Mouse (Mus musculus) right cerebral cortex, adult 2 months (tissue): ENCODE results near the gene Zbtb42.

Experiments used
- DNase-seq, 2 experiments: peaks; one replicate each; pipeline ENCODE4 v3.0.0; 2021 to 2022; ENCODE audit warnings: low spot score in 2 of 2

Gene Zbtb42

DNA sequence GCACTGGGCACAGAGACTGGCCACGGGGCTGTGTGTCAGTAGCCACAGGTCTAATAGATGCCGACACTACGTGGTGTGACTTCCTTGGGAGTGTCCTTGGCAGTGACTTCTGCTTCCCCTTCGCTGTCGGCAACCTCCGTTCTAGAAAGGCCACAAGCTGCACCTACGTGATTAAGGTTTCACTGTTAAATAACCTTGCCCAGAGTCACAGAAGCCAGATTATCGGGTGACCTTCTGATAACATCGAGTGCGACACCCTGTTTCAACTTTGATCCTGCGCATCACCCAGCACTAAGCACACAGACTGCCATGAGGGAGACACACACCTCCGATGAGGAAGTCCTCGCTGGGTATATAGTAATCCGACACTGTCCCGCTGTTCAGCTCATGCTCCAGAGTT lies 9.8 kb downstream of the Zbtb42 start:
- DNase-seq = no peak

DNA sequence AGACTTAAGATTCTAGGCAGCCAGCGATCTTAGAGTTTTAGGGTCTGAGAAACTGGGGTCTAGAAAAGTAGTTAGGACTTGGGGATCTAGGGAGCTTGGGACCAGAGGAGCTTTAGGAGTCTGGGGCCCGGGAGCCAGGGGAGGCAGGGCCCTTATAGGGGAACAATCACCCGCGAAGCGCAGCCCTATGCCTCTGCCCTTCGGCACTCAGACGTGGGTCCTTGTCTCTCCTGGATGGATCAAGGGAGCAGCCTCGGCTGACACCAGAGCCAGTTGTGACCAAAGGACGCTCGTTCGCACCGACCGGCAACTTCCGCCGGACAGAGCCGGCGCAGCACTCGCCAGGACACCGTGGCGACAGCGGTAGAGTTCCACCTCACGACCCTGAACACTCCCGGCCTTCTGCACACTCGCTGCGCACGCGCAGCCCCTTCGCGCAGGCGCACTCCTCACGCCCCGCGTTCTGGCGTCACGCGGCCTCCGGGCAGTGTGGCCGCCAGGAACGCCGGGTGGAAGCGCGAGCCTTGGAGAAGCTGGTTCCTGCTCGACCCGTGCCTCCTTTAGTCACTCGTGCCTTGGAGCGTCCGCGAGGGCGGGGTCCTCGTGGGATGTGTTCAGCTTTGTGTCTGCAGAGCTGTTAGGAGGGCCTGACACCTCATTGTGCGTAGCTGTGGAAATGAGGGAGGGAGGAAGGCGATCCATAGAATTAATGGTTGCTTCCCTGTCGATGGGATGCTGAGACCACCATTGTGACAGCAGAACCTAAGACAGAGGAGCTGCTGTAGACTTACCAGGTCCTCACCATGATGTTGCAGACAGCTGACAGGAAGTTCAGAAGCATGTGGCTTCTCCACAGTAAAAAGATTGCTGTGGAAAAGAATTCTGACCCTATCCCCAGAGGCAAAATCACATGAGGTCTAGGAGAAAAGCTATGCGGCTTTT lies 14.8 kb downstream of the Zbtb42 start:
- peak; percentile 93 to 96 for DNase-seq

DNA sequence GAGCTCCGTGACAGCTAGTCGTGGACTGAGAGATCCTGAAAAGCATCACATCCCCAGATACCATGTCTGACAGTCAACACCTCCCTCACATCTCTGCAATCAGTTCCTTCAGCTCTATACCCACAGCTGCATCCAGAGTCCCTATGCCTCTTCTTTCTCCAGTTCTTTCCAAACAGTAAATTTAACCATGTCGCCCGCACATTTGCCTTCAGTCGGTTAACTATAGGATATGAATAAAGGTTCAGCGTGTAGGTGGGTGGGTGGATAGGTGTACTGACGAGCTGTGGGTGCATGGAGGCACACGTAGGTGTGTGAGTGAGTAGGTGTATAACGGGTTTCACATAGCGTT lies 15.5 kb downstream of the Zbtb42 start:
- peak; percentile 38 to 44 for DNase-seq

DNA sequence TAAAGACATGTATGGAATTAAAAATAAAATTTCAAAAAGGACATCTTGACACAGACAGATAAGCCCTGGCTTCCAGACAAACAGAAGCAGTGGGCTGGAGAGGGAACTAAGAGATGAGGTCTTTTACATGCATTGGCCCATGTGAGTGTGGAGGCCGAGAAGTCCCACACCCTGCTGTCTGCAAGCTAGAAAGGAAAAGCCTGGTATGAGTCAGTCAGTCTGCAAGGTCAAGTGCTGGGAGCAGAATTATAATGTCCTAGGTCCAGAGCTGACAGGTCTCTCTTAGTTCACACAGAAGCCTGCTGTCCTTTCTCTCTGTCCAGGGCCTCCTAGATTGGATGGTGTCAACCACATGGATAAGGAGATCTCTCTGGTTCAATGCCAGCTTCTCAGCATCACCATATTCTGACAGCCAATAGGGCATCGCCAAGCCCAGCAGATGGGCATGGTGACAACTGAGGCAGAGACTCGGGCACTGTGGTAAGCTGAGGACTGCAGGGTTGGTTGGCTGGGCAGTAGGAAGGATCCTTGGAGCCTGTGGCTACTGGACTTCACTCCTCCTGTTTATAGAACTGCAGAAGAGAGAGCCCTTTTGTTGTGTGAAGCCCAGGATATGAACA lies 18.3 kb downstream of the Zbtb42 start:
- DNase-seq = no peak

DNA sequence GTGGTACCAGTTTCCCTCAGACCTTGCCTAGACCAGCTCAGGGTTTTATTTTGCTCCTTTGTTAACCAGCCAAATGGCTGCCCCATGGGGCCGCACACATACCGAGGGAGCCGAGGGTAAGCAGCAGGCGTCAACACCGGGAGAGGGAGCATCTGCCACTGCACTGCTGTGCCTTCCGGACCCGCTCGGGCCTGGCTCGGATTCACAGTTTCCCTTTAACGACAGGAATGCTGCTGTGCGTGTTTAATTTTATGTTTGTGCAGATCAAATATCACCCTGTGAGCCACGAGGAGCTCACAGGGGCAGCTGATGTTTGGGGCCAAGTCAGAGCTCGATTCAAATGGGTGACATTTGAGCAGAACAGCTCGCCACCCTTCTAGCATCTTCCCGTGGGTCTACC lies 21.9 kb downstream of the Zbtb42 start:
- DNase-seq = no peak

DNA sequence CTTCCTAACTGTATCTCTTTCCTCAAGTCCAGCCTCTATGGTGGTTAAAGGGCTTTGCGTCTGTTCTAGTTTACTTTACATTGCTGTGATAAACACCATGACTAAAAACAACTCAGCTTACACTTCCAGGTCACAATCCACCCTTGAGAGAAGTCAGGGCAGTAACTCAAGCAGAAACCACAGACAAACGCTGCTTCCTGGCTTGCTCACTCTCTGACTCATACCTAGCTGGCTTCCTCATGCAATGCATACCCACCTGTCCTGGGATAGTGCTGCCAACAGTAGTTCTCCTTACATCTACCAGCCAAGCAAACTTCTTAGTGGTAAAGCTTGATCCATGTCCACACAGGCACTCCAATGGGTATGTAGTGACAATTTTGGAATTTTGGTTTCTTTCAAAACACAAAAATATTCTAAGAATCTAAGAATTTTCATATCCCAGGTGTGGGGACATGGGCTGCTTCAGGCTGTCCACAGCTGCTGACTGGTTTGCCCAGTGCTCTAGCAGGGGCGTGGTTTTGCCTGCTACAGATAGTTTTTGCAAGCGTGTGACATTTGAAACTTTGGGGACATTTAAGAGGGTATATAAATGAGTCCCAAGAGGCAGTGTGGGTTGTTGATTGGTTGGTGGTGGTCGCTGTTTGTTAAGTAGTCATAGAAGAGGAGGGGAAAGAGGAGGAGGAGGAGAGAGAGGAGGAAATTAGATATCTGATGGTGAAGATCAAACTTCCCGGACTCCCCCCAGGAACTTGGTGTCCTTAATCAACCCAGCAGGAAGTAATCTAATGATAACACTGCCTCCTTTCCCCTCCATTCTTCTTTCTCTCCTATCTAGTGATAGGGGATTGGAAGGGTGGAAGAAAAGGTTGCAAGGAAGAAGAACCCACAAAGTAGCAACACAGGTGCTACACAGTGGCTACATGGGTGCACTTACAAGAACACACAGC lies 24.0 kb downstream of the Zbtb42 start:
- no peak for DNase-seq

DNA sequence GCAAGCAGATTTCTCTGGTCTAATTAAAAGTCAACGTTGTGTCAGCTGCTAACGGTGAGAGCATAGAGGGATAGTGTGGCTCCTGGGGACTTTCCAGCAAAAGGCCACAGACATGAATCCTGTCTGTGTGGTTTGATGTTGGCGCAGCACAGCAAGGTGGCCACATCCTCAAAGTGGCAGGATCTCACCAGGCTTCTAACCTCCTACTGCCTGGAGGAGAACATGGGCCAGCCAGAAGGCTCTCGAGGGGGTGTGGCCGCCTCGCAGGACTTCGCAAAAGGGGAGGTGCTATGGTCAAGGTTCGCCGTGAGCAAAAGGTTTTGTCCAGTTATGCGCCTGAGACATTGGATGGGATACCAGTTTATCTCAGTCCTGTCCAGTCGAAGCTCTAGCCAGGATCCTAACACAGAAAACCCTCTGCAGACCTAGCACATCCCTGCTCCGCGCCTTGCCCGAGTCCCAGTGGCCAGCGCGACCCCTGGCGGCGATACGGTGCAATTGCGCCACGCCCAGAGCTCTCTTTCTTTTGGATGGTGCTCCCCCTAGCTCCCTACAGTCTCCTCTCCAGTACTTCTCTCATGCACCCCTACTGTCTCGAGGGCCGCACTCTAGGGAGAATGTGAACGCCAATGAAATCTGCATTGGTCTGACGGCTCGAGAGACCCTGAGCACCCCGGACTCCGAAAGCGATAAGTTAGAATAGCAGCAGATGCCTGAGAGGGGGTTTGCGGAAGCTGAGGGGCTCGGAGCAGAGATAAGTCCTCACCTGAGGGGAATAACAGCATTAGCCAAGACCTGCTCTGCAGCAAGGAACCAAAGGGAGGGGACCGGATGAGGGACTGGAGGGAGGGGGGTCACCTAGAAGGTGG lies 28.3 kb downstream of the Zbtb42 start:
- peak; percentile 91 for DNase-seq

DNA sequence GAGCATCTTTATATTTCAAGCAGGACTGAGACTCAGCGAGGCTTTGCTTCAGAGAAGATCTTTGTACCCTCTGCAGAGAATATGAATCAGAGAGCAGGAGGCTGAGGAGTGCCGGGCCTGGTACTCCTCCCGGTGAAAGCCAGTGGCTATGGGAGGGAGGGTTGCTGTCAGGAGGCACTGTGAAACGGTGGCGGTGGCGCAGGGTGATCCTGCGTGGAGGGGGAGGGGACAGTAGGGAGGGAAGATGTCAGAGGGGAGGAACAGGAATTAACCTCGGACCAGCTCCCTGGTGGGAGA lies 28.9 kb downstream of the Zbtb42 start:
- DNase-seq = no peak

DNA sequence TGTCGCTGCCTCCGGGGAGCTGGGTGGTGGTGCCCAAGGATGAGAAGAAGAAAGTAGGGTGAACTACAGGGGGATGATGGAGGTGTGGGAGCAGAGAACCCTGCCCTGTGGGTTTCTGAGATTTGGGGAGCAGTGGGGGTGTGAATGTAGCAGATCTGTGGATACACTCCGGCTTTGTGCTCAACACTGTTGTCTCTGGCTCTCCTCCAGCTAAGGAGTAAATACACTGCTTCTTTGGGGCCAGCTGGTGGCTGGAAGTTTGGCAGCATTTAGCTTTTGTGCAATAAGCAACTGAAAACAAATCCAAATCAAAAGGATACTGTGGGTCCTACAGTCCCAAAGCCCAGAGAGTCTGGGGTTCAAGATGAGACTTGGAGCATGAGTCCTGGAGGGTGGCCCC lies 35.4 kb downstream of the Zbtb42 start:
- peak in 1 of 2 experiments; percentile 26 for DNase-seq

DNA sequence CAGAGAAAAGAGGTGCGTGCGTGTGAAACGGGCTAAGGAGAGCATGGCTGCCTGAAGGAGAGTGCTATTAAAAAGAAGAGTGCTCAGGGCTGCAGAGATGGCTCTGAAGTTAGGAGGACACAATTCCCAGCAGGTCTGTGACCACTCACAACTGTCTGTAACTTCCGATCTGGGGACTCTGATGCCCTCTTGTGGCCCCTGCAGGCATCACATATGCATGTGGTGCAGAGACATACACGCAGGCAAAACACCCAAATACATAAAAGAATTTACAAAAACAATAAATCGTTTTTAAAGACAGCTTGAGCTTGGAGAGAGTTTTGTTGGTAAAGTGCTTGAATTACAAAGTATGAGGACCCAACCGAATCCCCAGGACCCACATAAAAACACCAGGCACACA lies 38.5 kb downstream of the Zbtb42 start:
- peak; percentile 51 to 63 for DNase-seq

DNA sequence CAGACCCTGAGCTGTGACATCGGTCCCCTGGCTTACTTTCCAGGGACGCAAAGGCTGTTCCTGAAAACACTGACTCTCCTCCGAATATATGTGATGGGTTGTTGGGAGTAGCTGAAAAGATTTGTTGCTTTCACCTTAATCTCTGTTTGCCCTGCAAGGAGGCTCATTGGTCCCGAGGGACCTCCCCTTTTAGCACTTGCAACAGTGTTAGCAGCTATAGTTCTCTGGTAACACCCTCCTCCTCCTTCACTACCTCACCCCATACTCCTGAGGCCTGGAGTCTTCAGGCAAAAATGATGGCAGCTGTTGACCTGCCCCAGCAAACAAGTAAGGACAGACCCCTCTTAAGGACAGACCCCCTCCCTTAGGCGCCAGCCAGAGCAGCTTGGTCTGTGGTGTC lies 40.4 kb downstream of the Zbtb42 start:
- no peak for DNase-seq

DNA sequence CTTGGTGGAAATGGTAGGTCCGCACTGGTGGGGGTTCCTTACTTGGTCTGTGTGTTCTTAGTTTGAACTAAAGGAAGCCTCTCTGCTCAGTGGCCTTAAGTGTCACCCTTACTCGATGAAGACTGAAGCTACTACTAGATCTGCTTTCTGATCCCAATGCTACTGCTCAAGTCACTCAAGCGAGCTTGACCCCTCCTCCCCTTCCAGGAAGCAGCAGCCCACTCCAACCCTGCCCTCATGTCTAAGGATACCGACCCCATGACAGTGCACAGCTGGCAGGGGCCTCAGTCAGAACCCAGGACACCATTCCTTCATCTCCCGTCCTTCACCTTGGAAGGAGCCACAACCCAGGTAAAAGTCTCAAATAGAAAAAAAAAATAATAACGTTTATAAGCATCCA lies 41.6 kb downstream of the Zbtb42 start, which contains the start of gene Cep170b:
Gene Cep170b (plus strand): TSS at position 240 of the 400 bp plus-strand sequence.
- no peak for DNase-seq

DNA sequence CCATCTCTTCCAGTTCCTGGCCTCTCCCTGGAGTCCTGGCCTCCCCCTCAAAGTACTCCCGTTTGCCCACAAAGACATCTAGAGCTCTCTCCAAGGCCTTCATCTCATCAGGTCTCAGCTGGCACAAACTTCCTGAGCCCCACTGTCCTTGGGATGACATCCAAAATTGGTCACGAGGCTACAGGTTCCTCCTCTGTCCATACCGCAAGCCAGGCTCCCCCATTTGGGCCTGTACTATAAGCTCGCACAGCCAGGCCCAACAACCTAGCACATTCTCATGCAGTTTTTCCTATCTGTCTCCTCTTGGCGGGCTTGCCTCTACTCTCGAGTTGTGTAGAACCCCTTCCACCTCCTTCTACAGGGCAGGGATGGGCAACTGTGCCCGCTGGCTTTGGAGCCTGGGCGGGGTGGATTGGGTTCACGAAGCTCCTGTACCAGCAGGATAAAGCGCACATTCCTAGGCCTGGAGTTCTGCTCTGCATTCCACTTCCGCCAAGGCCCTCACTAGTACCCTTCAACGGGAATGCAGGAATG lies 42.3 kb downstream of the Zbtb42 start:
- no peak for DNase-seq

DNA sequence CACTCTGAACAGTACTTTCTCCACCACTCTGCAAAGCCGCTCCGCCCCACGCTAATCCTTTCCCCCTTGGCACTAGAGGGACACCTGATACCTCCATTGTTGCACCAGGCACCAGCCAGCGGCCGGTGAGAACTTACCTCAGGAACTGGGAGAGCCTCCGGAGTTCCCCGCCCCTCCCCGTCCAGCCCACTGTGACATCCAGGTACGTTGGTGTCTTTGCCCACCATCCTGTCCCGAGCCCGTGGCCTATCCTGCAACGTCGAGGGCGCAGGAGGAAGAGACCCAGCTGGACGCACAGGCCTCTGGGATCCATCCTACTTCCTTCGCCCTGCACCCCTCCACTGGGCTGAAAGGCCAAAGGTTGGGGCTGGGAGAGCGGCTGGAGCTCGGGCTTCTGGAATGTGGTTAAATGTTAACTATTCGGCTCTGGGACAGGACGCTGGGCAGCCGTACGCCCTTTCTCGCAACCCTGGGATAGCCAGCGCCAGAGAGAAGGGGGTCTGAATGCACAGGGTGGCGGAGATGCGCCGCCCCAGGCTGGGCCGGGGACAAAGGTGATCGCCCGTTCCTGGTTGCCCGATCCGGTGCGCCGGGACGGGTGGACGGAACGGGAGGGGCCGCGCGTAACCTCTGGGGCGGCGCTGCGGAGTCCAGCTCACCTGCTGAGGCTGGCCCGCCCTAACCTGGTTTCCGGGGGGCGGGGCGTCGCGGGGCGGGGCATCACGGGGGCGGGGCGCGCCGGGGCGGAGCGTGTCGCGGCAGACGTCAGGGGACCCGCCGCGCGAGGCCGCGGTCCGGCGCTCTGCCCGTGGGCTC lies 43.0 kb downstream of the Zbtb42 start:
- no peak for DNase-seq

DNA sequence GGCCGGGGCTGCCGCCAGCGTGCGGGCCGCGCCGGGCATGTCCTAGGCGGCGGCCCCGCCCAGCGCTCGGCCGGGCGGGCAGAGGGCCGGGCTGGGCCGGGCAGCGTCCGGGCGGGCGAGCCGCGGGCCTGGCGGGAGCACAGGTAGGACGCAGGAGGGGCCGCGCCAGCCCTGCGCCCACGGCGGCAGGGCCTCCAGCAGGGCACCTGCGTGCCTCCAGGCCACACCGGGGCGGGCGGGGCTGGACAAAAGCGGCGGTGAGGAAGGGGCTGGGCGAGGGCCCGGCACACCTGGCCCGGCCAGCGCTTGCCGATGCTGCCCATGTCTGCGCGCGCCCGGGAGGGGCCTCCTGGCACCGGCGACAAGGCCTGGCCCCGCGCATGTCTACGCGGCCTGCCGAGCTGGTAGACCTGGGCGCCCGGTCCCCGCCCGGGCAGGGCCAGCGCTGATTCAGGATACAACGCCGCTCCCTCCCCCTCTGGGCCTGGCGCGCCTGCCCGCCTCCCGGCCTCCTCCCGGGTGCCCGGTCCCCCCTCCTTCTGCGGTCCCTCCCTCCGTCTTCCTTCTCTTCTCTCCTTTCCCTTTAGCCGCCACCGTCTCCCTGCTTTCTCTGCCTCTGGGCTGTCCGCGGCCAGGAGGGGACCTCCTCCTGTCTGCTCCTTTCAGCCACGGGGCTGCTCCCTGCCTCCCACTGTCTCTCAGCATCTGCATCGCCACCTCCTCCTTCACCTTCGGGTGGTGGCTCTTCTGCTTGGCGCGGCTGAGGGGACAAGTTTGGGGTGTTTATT lies 43.8 kb downstream of the Zbtb42 start:
- peak; percentile 60 to 64 for DNase-seq

DNA sequence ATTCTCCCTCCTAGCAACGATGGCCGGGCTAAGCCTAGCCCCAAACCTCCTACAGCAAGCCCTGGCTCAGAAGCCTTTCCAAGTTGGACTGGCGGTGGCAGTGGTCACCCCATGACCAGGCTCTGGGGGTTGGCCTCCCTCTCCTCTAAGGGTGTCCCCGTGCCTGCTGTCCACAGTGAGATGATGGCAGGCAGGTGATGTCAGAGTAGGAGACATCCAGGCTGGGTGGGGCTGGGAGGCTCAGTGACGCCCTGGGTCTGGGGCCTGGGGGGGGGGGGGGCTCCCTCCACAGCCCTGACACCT lies 44.4 kb downstream of the Zbtb42 start:
- no peak for DNase-seq

DNA sequence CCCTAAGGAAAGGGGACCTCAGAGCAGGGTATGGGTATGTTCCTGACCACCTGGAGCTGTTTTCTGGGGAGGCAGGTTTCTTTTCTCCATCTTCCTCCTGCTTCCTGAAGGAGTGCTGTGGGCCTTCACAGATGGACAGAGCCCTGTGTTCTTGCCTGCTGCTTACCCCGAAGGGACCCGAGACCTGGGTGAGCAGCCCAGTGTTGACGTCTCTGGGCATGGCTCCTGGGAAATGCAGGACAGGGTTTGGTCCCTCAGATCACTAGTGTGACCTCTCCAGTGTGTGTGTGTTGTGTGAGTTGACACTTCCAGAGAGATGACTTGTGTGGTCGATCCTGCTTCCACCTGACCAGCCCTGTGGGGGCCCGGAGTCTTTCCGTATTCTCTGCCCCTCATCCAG lies 44.8 kb downstream of the Zbtb42 start:
- no peak for DNase-seq

DNA sequence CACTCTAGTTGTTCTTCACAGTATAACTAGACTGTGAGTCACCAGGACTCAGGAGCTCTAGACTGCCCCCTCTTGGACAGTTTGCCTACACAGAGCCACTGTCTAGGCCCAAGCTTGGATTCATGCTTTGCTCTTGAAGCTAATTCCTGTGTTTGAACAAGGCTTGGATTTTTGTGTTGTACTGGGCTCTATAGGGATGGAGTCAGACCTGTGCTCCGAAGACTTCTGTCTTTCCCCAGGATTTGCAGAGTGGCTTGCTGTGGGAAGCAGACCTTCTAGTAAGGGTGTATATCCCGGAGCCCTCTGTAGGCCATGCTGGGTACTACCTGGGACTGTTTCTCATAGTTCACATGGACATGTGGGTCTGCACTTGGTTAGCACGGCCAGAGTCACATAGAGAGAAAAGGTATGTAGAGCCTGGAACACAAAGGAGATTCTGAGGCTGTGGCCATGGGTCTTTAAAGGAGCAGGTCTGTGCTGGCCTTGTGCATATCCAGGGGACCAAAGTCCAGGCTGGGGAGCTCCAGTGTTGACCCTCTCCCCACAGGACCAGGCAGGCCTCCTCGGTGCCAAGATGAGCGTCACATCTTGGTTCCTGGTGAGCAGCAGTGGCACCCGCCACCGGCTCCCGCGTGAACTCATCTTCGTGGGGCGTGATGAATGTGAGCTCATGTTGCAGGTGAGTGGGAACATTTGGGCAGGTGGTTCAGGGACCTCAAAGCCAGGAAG lies 45.6 kb downstream of the Zbtb42 start:
- peak; percentile 77 to 79 for DNase-seq

DNA sequence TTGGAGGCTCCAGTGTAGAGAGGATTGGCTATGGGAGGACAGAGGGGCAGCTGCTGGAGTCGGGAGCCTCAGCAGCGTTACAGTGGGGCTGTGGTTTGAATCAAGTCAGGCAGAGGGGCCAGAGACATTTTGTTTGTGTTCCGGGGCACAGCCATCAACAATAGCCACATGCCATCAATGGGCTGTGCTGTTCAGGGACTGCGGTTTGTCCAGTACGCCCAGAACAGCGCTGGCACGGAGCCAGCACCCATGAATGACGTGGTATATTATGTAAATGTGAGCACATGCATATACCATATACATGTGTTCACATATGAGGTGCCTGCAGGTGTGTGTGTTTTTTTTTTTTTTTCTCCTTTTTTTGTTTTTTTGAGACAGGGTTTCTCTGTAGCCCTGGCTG lies 49.2 kb downstream of the Zbtb42 start:
- DNase-seq = no peak
